Mouse (Mus musculus) G1E (cell line): Measurements from ENCODE around the gene Rnf41. TPM values are rescaled to one million over a fixed set of nuclear protein-coding genes. Genes with fewer than 3 reads are reported as not detected.

Experiments
- ATAC-seq: 2 replicates; pipeline ENCODE4 v1.8.0; 2016; ENCODE audit warnings: mild to moderate bottlenecking; ENCODE audit not compliant: insufficient number of reproducible peaks, poor library complexity, low FRiP score, severe bottlenecking; ENCODE audit errors: extremely low read depth
- DNase-seq: peaks from one replicate; pipeline ENCODE4 v3.0.0; 2012; ENCODE audit warnings: low spot score
- H3K27me3 ChIP-seq: 2 replicates; pipeline ENCODE4 v1.6.1; 2012; ENCODE audit warnings: mild to moderate bottlenecking, low read length, inconsistent platforms; ENCODE audit not compliant: insufficient read depth
- H3K36me3 ChIP-seq: replicated peaks from 2 replicates; pipeline ENCODE3; 2012; ENCODE audit warnings: mild to moderate bottlenecking, inconsistent platforms
- H3K4me1 ChIP-seq: 2 replicates; pipeline ENCODE4 v1.6.1; 2012; ENCODE audit warnings: low read depth, low read length, inconsistent platforms, mixed read lengths; ENCODE audit not compliant: insufficient read depth
- H3K4me3 ChIP-seq: 2 replicates; pipeline ENCODE4 v1.5.1; 2012; ENCODE audit warnings: low read depth, mild to moderate bottlenecking, inconsistent platforms, low read length, moderate library complexity, mixed read lengths
- H3K9me3 ChIP-seq: replicated peaks from 2 replicates; pipeline ENCODE4 v1.6.1; 2012; ENCODE audit warnings: inconsistent platforms
- CTCF ChIP-seq: IDR thresholded peaks from 2 replicates; pipeline ENCODE4 v1.5.1; 2012; ENCODE audit warnings: low read depth, low read length, inconsistent platforms, mixed read lengths
- GATA1 ChIP-seq: IDR thresholded peaks from 2 replicates; pipeline ENCODE4 v1.6.1; 2012; ENCODE audit warnings: borderline replicate concordance, low read length, inconsistent platforms, mixed read lengths
- GATA2 ChIP-seq: IDR thresholded peaks from 2 replicates; pipeline ENCODE4 v1.6.1; 2012; ENCODE audit warnings: low read depth, low read length, inconsistent platforms, borderline replicate concordance
- POLR2AphosphoS5 ChIP-seq: IDR thresholded peaks from 2 replicates; pipeline ENCODE4 v1.6.1; 2012; ENCODE audit warnings: low read depth, low read length, inconsistent platforms; ENCODE audit not compliant: insufficient replicate concordance
- TAL1 ChIP-seq: conservative IDR thresholded peaks from 2 replicates; pipeline ENCODE4 v1.6.1; 2012; ENCODE audit warnings: low read depth, low read length, inconsistent platforms, mixed read lengths
- polyA plus RNA-seq: library from polyadenylated mRNA; stranded (reverse); fragments of >175 nt; gene quantifications from 2 replicates; pipeline ENCODE4 v1.2.3, GENCODE M21; 2012
- total RNA-seq, 2 experiments: library from RNA; stranded (forward) in 1 of 2; stranded (reverse) in 1 of 2; fragments of 200-1000 nt in 1 of 2; fragments of >200 nt in 1 of 2; fragmentation: Nextera tagmentation in 1 of 2; gene quantifications; 2 replicates each; pipeline ENCODE4 v1.2.3; 2014 to 2017

Rnf41 gene
- total and polyA plus RNA-seq, 3 experiments = 14.6 to 21.7 (median 16.6) TPM

DNA sequence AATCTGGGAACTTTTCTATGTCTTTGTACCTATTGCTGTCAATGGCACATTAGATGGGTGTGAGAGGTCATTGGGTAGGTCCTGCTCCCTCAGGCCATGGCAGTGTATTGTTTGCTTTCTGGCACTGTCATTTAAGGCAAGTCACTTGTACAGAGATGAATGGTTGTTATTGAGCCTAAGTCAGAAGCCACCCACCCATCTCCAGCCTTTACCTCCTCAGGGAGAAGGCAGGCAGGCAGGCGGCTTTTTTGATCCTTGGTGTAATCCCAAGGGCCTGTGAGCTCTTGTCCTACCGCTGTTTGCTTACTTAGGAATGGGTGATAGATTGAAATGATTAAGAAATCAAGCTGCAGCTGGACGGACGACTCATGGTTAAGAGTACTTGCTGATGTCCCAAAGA lies 18.0 kb downstream of the Rnf41 start:
- Histone ChIP-seq H3K4me1 (peaks cover 6% of the 10 kb centered on the region; the same call in 1 of the 2 replicates), H3K36me3 (peaks cover 86% of the 10 kb centered on the region), H3K27me3 (no peaks in the 10 kb centered on the region), H3K4me3 (no peak overlapping the region), H3K9me3 (no peaks in the 10 kb centered on the region)
- no peak for ATAC-seq
- TF ChIP-seq CTCF = no peak
- TF ChIP-seq POLR2AphosphoS5 = no peak
- TF ChIP-seq GATA1 = no peak
- no peak for TF ChIP-seq GATA2
- no peak for TF ChIP-seq TAL1
- DNase-seq = no peak

DNA sequence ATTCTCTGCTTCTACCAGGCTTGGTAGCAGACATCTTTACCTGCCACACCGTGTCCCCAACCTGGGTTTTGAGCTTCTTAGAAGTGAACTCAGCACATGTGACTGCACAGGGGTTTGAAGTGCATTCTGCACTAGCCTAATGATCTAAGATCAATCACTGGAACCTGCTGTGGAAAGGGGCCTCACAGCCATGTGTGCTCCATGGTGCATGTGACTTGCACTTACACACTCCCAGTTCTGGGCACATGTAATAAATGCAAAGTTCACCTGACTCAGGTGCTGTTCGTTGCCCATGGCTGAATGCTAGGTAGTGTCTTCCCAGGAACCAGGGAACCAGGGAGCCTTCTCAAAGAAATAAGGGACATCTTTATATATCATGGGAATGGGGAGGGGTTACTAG lies 22.0 kb downstream of the Rnf41 start:
- TF ChIP-seq POLR2AphosphoS5 (no peak), TAL1 (no peak), GATA2 (no peak), CTCF (no peak)
- ATAC-seq (no peak), DNase-seq (no peak)
- Histone ChIP-seq H3K36me3 (peaks cover 89% of the 10 kb centered on the region), H3K9me3 (no peaks in the 10 kb centered on the region), H3K4me1 (peaks cover 2% of the 10 kb centered on the region; the same call in 1 of the 2 replicates), H3K27me3 (no peaks in the 10 kb centered on the region), H3K4me3 (no peak overlapping the region)

DNA sequence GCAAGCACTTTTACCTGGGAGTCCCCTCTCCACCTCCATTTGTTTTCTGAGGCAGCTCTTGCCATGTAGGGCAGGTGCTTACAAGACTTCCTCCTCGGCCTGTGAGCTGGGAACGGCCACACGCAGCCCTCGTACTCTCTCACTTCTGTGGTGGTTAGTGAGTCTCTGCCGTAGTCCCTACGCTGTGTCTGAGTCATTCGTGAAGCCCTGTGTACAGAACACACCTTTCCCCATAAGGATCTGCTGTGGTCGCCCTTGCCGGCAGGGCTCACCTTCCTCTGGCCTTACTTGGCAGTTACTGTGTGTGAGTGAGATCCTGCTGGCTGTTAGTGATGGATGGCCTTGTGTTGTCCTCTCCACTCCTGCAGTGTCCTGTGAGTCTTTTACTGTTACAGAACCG lies 23.2 kb downstream of the Rnf41 start:
- no peak for ATAC-seq
- no peak for TF ChIP-seq POLR2AphosphoS5
- TF ChIP-seq TAL1 = no peak
- no peak for TF ChIP-seq CTCF
- no peak for TF ChIP-seq GATA1
- TF ChIP-seq GATA2 = no peak
- Histone ChIP-seq H3K36me3 (peaks cover 88% of the 10 kb centered on the region), H3K4me1 (peaks cover 2% of the 10 kb centered on the region; the same call in 1 of the 2 replicates), H3K4me3 (no peak overlapping the region), H3K9me3 (no peaks in the 10 kb centered on the region), H3K27me3 (no peaks in the 10 kb centered on the region)
- DNase-seq = no peak

DNA sequence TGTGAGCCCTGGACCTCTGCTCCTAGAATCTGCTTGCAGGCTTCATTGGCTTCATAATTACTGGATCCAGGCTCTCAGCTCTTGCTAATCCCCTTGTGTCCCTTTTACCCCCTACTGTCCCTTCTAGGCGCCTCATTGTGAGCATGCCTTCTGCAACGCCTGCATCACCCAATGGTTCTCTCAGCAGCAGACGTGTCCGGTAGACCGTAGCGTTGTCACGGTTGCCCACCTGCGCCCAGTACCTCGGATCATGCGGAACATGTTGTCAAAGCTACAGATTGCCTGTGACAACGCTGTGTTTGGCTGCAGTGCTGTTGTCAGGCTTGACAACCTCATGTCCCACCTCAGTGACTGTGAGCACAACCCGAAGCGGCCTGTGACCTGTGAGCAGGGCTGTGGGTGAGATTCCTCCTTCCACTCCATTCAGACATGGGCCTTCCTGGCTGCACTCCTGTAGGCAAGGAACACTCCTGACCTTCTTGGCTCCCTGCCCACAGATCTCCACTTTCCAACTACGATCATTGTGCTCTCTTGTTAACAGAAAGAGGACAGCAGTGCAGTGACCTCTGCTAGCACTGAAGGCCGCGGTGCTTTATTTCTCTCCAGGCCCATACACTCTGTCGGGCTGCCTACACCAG lies 23.8 kb downstream of the Rnf41 start:
- ATAC-seq = no peak
- DNase-seq = no peak
- peaks cover 88% of the 10 kb centered on the region for H3K36me3 ChIP-seq

DNA sequence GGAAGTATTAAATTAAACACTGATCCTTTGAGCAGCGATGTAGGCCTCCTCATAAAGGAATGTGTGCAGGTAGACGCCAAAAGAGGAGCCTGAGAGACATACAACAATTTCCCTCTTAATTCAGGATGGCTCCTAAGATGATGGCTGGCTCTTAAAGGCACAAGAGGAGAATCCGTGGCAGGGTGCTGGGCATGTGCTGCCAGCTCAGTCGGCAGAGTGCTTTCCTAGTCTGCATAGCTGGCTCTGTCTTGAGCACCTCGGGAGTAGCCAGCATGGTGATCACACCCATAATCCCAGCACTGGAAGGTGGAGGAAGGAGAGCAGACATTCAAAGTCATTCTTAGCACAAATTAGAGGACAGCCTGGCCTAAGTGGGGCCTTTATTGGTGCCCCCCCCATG lies 24.4 kb downstream of the Rnf41 start:
- DNase-seq = no peak
- no peak for TF ChIP-seq GATA2
- TF ChIP-seq POLR2AphosphoS5 = no peak
- TF ChIP-seq TAL1 = no peak
- TF ChIP-seq GATA1 = no peak
- no peak for TF ChIP-seq CTCF
- no peak overlapping the region for H3K4me3 ChIP-seq
- H3K27me3 ChIP-seq = no peaks in the 10 kb centered on the region
- H3K36me3 ChIP-seq = peaks cover 88% of the 10 kb centered on the region
- ATAC-seq = no peak
- no peaks in the 10 kb centered on the region for H3K9me3 ChIP-seq
- H3K4me1 ChIP-seq = peaks cover 2% of the 10 kb centered on the region; the same call in 1 of the 2 replicates

More for the DNA sequence above, 23.8 kb downstream of the Rnf41 start:
- Histone ChIP-seq H3K4me1 (peaks cover 2% of the 10 kb centered on the region; the same call in 1 of the 2 replicates), H3K27me3 (no peaks in the 10 kb centered on the region), H3K9me3 (no peaks in the 10 kb centered on the region), H3K4me3 (no peak overlapping the region)
- no peak for TF ChIP-seq POLR2AphosphoS5

DNA sequence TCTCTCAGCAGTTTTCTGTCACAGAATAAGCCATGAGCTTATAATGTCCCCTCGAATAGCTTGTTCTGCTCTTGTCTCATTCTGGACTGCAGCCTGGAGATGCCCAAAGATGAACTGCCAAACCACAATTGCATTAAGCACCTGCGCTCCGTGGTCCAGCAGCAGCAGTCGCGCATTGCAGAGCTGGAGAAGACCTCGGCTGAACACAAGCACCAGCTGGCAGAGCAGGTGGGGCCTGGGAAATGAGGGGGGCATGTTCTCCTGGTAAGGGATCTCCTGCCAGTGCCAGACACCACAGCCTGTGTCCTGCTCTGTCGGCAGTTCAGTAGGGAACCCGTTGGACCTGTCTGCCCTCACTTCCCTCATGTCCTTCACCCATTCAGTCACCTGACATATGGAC lies 24.9 kb downstream of the Rnf41 start:
- Histone ChIP-seq H3K4me1 (peaks cover 2% of the 10 kb centered on the region; the same call in 1 of the 2 replicates), H3K9me3 (no peaks in the 10 kb centered on the region), H3K4me3 (no peak overlapping the region), H3K27me3 (no peaks in the 10 kb centered on the region), H3K36me3 (peaks cover 88% of the 10 kb centered on the region)
- TF ChIP-seq CTCF = no peak
- no peak for TF ChIP-seq POLR2AphosphoS5
- no peak for TF ChIP-seq GATA2
- no peak for TF ChIP-seq GATA1
- TF ChIP-seq TAL1 = no peak
- no peak for ATAC-seq
- DNase-seq = no peak
